Mouse (Mus musculus) hindbrain, embryonic 10.5 days (tissue): Measurements from ENCODE around the gene Rps19. TPM values are rescaled to one million over a fixed set of nuclear protein-coding genes. Genes with fewer than 3 reads are reported as not detected.
"Not testable (repeated sequence)": the region's sequence is repeated elsewhere in the genome, so short reads cannot be mapped to it uniquely, and the experiment has no call there.

Experiments used
- DNase-seq: peaks from one replicate; pipeline ENCODE4 v3.0.0-alpha.2; 2017; ENCODE audit warnings: low spot score
- H3K27ac ChIP-seq: fragments of 300-500 bp; sonication (generic); 2 replicates; pipeline ENCODE4 v1.5.1; 2016; ENCODE audit warnings: mild to moderate bottlenecking, moderate library complexity
- H3K27me3 ChIP-seq: fragments of 300-500 bp; sonication (generic); 2 replicates; pipeline ENCODE4 v1.6.1; 2016; ENCODE audit warnings: mild to moderate bottlenecking; ENCODE audit not compliant: poor library complexity, insufficient read depth, severe bottlenecking
- H3K36me3 ChIP-seq: fragments of 300-500 bp; sonication (generic); 2 replicates; pipeline ENCODE4 v1.6.1; 2016; ENCODE audit warnings: mild to moderate bottlenecking, moderate library complexity
- H3K4me1 ChIP-seq: fragments of 300-500 bp; sonication (generic); replicated peaks from 2 replicates; pipeline ENCODE4 v1.6.1; 2016; ENCODE audit warnings: mild to moderate bottlenecking
- H3K4me3 ChIP-seq: fragments of 300-500 bp; sonication (generic); 2 replicates; pipeline ENCODE4 v1.5.1; 2016; ENCODE audit warnings: mild to moderate bottlenecking, moderate library complexity
- H3K9me3 ChIP-seq: fragments of 300-500 bp; sonication (generic); 2 replicates; pipeline ENCODE4 v1.6.1; 2016; ENCODE audit warnings: mild to moderate bottlenecking, moderate library complexity
- WGBS: fragments of 180-500 bp; shearing (Covaris S2); methylation state at CpG from one replicate; pipeline ENCODE4 v1.1.7; 2016; 5-methylcytosine and 5-hydroxymethylcytosine counted together
- polyA plus RNA-seq: library from polyadenylated mRNA; unstranded; fragments of >200 nt; fragmentation: Nextera tagmentation; extraction: Ambion mirVana; gene quantifications from 2 replicates; pipeline ENCODE4 v1.2.1, GENCODE M21; 2016

The Rps19 gene
- polyA plus RNA-seq, 1 experiment from 2014 or later = 1,985 TPM

DNA sequence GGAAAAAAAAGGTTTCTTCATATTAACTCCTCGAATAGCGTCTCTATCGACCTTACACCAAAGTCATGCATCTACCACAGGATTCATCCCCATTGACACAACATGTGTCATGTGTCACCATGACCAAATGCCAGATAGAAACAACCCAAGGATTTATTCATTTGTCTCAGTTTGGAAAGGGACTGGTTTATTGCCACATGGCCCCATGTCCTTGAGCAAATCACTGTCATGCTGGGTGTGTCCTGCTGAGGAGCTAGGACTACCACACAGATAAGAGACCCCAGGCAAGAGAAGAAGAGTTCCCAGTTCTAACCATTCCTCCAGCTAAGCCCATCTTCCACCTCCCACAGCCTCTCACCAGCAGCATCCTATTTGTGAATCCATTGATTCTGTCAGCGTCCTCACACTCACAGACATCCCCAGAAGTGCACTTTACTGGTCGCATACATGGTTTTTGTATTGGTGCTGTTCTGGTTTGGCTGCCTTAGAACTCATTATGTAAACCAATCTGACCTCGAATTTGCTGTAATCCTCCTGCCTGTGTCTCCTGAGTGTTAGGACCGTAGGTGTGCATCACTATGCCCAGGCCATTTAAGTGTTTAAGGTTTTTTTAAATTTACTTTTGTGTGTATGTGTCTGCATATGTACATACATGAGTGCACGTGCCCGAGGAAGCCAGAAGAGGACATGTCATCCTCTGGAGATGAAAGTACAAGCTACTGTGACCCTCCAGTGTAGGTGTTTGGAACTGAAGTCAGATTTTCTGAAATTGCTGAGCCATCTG lies 1.6 kb upstream of the Rps19 start:
- peaks cover 38% of the 10 kb centered on the region for H3K4me1 ChIP-seq
- peaks cover 24% of the 10 kb centered on the region for H3K36me3 ChIP-seq
- H3K4me3 ChIP-seq = no peak overlapping the region
- H3K27me3 ChIP-seq = no peaks in the 10 kb centered on the region
- H3K9me3 ChIP-seq = no peaks in the 10 kb centered on the region
- DNase-seq = no peak
- 89% methylated on average over 9 of the region's 9 CpGs for WGBS
- H3K27ac ChIP-seq = no peak overlapping the region

DNA sequence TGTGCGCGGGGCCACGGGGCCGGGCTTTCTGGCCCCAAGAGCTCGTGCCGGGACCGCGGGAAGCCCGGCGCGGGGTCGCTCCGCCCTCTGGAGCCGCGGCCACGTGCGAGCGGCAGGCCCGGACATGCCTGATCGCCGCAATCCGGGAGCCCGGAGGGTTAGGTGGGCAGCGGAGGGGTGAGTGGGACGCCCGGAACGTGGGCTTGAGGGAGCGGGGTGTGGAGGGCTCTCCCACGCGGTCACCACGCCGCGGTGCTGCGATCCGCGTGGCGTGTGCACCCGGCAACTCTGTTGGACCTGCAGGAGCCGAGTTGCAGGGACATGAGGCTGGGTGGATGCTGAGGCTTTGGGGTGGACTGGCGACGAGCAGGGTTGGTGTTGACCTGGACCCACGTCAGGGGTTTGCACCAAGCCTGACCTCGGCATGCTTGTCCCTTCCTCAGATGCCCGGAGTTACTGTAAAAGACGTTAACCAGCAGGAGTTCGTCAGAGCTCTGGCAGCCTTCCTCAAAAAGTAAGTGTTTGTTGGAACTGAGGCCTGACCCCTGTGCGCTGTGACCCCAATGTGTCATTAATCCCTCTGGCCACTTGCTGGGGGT lies 621 bp downstream of the Rps19 start:
- Histone ChIP-seq H3K4me1 (peaks cover 36% of the 10 kb centered on the region), H3K27me3 (no peaks in the 10 kb centered on the region), H3K9me3 (no peaks in the 10 kb centered on the region), H3K4me3 (peak overlapping the region; percentile 98), H3K36me3 (peaks cover 45% of the 10 kb centered on the region), H3K27ac (peak overlapping the region; percentile 99)
- DNase-seq = no peak
- WGBS = under 1% methylated on average over 47 of the region's 47 CpGs

DNA sequence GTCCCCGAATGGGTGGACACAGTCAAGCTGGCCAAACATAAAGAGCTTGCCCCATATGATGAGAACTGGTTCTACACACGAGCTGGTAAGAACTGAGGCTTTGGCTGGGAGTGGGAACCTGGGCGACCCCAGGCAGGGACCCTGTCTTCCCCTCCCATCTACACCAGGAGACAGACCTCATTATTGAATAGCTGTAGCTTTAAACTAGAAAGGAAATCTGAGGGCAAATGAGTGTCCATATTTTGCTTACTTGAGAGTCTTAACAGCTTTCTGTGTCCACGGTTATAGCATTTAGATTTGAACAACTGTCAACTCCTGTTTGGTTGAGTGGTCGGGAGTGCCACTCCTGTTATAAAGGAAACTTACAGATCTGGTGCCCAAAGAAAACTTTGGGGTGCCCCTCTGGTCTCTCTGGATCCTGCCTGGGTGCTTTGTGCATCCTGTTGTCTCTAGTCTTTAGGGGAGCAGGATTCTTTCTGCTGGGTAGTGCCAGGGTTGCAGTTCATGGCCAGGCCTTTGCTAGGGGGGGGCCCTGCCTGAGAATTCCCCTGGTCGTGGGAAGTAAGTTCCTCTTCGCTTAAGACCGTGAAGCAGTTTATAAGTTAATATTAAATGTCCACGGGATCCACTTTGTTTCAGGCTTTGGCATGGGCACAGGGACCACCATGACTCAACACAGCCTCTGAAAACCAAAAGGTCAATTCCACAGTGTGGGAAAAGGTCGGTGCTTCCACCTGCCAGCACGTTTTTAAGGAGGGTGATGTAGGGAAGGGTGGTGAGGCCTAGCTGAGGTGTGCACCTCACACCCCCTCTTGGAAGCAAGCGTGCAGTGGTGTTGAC lies 1.5 kb downstream of the Rps19 start:
- WGBS = 51% methylated on average over 12 of the region's 12 CpGs
- H3K27ac ChIP-seq = peak overlapping the region; percentile 99
- DNase-seq = no peak
- no peaks in the 10 kb centered on the region for H3K27me3 ChIP-seq
- H3K4me1 ChIP-seq = peaks cover 30% of the 10 kb centered on the region
- H3K4me3 ChIP-seq = peak overlapping the region; percentile 98
- H3K36me3 ChIP-seq = peaks cover 54% of the 10 kb centered on the region
- H3K9me3 ChIP-seq = no peaks in the 10 kb centered on the region

DNA sequence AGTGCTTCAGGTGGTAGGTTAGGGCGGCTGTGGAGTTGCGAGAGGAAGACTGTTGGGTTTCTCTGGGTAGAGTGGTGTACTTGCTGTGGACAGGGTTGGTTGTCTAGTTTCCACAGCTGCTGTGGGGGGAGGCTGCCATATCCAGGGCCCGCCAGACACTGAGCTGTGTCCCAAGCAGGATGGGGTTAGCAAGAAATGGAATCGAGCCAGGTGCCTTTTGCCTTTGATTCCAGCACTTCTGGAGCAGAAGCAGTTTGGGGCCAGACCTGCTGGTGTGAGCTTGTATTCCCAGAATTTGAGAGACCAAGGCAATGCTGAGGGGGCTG lies 2.1 kb downstream of the Rps19 start:
- Histone ChIP-seq H3K27me3 (no peaks in the 10 kb centered on the region), H3K36me3 (peaks cover 60% of the 10 kb centered on the region)
- DNase-seq = no peak

DNA sequence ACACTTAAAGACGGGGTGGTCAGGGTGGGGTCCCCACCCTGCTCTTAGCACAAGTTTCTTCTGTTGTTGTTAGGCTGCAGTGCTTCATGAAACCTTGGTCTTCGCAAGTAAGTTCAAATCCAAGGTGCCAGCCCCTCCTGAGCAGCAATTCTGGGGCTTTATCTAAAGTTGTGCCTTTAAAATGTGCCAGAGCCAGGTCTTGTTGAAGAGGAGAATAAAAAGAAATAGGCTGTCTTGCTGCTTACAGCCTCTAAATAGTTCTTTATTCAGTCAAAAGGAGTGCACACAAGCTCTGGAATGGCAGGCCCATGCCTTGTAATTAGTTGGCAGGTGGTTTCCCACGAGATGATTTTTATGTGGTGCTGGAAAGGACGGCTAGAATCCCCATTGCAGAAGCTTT lies 2.9 kb downstream of the Rps19 start:
- DNase-seq = no peak
- WGBS = 92% methylated on average over 4 of the region's 4 CpGs
- Histone ChIP-seq H3K4me1 (peaks cover 28% of the 10 kb centered on the region), H3K4me3 (peak overlapping the region; percentile 98), H3K27me3 (no peaks in the 10 kb centered on the region), H3K27ac (0 out of 2 replicates have a peak overlapping the region, but pooled peaks have one; percentile 5), H3K36me3 (peaks cover 61% of the 10 kb centered on the region), H3K9me3 (no peaks in the 10 kb centered on the region)

More for the DNA sequence above, 2.1 kb downstream of the Rps19 start:
- no peaks in the 10 kb centered on the region for H3K9me3 ChIP-seq
- 75% methylated on average over 4 of the region's 4 CpGs for WGBS
- H3K27ac ChIP-seq = peak overlapping the region; percentile 99
- peaks cover 28% of the 10 kb centered on the region for H3K4me1 ChIP-seq
- H3K4me3 ChIP-seq = peak overlapping the region; percentile 98

DNA sequence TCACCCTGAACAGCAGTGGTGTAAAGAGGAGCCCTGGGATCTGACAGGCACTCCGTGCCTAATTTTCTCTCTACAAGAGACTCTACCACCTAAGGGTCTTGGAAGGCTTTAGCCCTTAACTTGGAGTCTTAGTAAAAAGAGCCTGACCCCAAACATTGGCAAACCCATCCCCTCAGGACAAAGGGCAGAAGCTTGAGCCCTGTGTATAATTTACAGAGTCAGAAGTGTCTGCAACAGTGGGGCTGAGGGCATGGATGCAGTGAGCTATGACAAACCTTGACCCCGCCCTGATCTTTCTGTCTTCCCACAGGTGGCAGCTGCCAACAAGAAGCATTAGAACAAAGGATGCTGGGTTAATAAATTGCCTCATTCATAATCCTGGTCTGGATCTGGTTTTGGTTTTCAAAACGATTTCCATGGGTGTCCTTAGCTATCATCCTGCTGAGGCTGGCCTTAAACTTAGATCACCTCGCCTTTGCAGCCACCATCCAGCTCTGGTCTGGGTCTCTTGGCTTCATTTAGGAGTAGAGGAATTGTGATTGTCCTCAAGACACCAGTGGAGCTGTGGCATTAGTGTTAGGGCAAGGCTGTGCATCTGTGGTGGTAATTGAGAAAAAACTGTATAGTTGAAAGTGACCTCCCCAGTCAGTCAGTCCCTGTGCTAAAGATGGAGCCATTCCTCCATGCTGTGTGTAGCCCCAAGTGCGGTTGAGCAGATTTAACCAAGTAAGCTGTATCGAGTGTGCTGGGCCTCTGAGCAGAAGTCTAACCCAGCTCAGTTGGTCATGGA lies 5.5 kb downstream of the Rps19 start:
- WGBS = 86% methylated on average over 6 of the region's 6 CpGs
- H3K27me3 ChIP-seq = no peaks in the 10 kb centered on the region
- no peak overlapping the region for H3K4me3 ChIP-seq
- H3K4me1 ChIP-seq = peaks cover 28% of the 10 kb centered on the region
- H3K27ac ChIP-seq = no peak overlapping the region
- no peak for DNase-seq
- H3K36me3 ChIP-seq = peaks cover 68% of the 10 kb centered on the region
- no peaks in the 10 kb centered on the region for H3K9me3 ChIP-seq

DNA sequence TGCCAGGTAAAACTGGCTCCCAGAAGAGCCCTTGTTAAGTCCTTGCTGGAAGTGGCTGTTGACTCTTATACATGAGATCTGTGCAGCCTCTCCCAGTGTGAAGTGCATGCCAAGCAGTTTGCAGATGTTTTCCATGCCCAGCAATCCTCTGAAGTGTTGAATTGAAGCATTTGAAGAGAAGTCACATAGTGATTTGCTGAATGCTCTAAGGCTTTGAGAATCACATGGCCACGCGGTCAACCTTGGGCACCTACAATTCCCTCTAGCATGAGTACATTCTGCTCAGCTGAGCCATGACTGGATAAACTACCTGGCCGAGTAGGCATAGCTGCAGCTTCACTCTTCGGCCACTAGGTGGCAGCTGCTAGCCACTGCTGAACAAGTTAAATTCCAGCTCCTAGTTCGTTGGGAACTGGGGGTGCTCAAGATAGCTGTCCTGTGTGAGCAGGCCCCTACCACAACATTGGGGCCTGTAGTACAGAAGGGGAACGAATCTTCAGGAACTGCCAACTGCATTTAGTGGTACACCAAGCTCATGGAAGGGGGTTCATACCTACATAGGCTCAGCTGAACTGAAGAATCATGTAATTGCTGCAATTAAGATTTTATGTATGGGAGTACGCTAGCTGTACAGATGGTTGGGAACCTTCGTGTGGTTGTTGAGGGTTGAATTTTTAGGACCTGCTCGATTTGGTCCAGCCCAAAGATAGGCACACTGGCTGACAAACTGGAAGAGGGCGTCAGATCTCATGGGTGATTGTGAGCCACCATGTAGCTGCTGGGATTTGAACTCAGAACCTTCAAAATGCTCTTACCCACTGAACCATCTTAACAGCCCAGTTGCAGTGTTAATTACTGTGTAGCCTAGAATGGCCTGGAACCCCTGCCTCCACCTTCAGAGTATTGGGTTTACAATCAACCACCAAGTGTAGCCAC lies 6.4 kb downstream of the Rps19 start:
- H3K9me3 ChIP-seq = no peaks in the 10 kb centered on the region
- peaks cover 69% of the 10 kb centered on the region for H3K36me3 ChIP-seq
- WGBS = 33% methylated on average over 10 of the region's 10 CpGs

DNA sequence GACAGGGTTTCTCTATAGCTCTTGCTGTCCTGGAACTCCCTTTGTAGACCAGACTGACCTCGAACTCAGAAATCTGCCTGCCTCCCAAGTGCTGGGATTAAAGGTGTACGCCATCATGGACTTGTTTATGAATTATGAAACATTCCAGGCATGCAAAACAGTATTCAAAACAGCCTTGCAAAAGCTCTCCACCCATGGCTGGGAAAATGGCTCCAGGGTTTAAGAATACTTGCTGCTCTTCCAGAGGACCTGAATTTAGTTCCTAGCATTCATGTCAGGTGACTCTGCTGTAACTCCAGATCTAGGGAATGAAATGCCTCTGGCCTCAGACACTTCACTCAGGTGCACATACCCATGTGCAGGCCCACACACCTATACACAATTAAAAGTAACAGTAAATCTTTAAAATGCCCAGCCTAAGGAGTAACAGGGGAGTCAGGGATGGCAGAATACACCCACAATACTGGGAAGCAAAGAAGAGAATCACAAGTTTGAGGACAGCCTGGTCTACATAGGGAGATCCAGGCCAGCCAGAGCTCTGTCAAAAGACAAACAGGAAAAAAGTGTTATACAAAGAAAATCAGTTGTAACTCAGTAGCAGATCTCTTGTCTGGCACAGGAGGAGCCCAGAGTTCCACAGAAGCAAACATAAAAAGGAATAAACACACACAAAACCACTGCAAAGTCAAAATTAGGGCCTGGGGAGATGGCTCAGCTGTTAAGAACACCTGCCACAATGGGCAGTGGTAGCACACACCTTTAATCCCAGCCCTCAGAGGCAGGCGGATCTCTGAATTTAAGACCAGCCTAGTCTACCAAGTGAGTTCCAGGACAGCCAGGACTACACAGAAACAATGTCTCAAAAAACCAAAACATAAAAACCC lies 7.3 kb downstream of the Rps19 start:
- H3K9me3 ChIP-seq = no peaks in the 10 kb centered on the region
- WGBS = 69% methylated on average over 3 of the region's 3 CpGs
- H3K27ac ChIP-seq = no peak overlapping the region
- peaks cover 59% of the 10 kb centered on the region for H3K36me3 ChIP-seq
- DNase-seq = no peak
- H3K4me3 ChIP-seq = no peak overlapping the region
- peaks cover 16% of the 10 kb centered on the region for H3K4me1 ChIP-seq
- no peaks in the 10 kb centered on the region for H3K27me3 ChIP-seq

More for the DNA sequence above, 6.4 kb downstream of the Rps19 start:
- DNase-seq = peak; percentile 77
- Histone ChIP-seq H3K4me3 (no peak overlapping the region), H3K27ac (no peak overlapping the region), H3K4me1 (peaks cover 25% of the 10 kb centered on the region), H3K27me3 (no peaks in the 10 kb centered on the region)

DNA sequence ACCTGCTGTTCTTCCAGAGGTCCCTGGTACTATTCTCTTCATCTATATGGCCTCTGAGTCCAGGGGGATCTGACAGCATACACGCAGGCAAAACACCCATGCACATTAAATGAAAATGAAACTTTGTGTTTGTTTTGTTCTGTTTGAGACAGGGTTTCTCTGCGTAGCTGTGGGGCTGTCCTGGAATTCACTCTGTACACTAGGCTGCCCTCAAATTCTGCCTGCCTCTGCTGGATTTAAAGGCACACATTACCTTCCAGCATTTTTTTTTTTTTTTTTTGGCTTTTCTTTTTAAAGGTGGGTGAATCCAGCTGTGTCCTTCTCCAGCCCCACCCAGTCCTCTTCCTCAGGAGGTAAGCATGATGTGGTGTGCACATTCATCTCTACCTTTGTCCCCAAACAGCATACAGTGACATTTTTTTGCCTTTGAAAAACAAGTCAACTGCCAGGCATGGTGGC lies 8.0 kb downstream of the Rps19 start:
- no peak overlapping the region for H3K27ac ChIP-seq
- 81% methylated on average over 2 of the region's 2 CpGs for whole genome bisulfite sequencing
- DNase-seq = no peak

DNA sequence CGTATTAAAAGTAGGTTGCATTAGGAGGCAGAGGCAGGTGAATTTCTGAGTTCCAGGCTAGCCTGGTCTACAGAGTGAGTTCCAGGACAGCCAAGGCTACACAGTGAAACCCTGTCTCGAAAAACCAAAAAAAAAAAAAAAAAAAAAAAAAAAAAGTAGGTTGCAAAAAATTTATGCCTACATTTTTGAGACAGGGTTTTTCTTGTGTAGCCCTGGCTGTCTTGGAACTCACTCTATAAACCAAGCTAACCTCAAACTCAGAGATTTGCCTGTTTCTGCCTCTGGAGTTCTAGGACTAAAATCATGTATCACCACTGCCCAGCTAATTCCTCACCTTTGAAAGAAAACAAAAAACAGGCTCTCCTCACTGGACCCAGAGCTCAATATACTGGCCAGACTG lies 11.6 kb downstream of the Rps19 start:
- H3K9me3 ChIP-seq, H3K27me3 ChIP-seq, H3K4me1 ChIP-seq, H3K4me3 ChIP-seq, H3K27ac ChIP-seq, DNase-seq: not testable (repeated sequence)
- WGBS = 90% methylated on average over 2 of the region's 2 CpGs
- H3K36me3 ChIP-seq = peaks cover 17% of the 10 kb centered on the region

More for the DNA sequence above, 8.0 kb downstream of the Rps19 start:
- no peaks in the 10 kb centered on the region for H3K9me3 ChIP-seq
- H3K36me3 ChIP-seq = peaks cover 53% of the 10 kb centered on the region
- peaks cover 9% of the 10 kb centered on the region for H3K4me1 ChIP-seq
- no peaks in the 10 kb centered on the region for H3K27me3 ChIP-seq
- H3K4me3 ChIP-seq = no peak overlapping the region

DNA sequence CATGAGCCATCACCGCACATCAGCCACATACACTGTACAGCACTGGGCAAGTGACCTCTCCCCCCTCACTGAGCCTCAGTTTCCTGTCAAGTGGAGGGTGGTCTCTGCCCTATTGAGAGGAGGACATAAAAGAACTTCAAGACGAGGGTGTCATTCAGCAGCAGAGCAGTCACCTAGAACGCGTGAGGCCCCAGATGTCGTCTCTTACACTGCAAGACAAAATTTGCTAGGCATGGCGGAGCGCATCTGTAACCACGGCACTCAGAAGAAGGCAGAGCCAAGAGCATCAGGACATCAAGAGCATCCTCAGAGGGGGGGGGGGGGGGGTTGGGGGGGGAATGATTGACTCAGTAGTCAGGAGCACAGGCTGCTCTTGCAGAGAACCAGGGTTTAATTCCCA lies 12.1 kb downstream of the Rps19 start:
- H3K36me3 ChIP-seq = peaks cover 12% of the 10 kb centered on the region
- H3K27me3 ChIP-seq = no peaks in the 10 kb centered on the region
- 0 out of 2 replicates have a peak, but pooled peaks cover 2% of the 10 kb centered on the region for H3K4me1 ChIP-seq
- H3K4me3 ChIP-seq = no peak overlapping the region
- no peaks in the 10 kb centered on the region for H3K9me3 ChIP-seq
- H3K27ac ChIP-seq = no peak overlapping the region
- DNase-seq = no peak
- WGBS = 77% methylated on average over 8 of the region's 8 CpGs
